Mouse (Mus musculus) liver, embryonic 16.5 days (tissue): ENCODE data around the gene Diras1. TPM values are rescaled to one million over a fixed set of nuclear protein-coding genes. Genes with fewer than 3 reads are reported as not detected.
A peak's percentile ranks its signal among the peaks of the same experiment; 100 is the strongest.

Source experiments
- ATAC-seq: fragments of 200-750 bp; cut with Nextera tagmentation; 2 replicates; pipeline ENCODE4 v1.8.0; 2017; ENCODE audit warnings: low read depth, mild to moderate bottlenecking, moderate number of reproducible peaks, moderate library complexity
- H3K27ac ChIP-seq: fragments of 300-500 bp; sonication (generic); 2 replicates; pipeline ENCODE4 v1.5.1; 2014; ENCODE audit warnings: mild to moderate bottlenecking, low read length
- H3K27me3 ChIP-seq: fragments of 300-500 bp; sonication (generic); 2 replicates; pipeline ENCODE4 v1.6.1; 2014; ENCODE audit warnings: low read depth, low read length, mixed read lengths; ENCODE audit not compliant: control insufficient read depth, insufficient read depth
- H3K36me3 ChIP-seq: fragments of 300-500 bp; sonication (generic); 2 replicates; pipeline ENCODE4 v1.6.1; 2014; ENCODE audit warnings: mild to moderate bottlenecking; ENCODE audit not compliant: control insufficient read depth, insufficient read depth
- H3K4me1 ChIP-seq: fragments of 300-500 bp; sonication (generic); 2 replicates; pipeline ENCODE4 v1.6.1; 2014; ENCODE audit warnings: low read depth, low read length, mixed read lengths; ENCODE audit not compliant: control insufficient read depth
- H3K4me2 ChIP-seq: fragments of 300-500 bp; sonication (generic); 2 replicates; pipeline ENCODE4 v1.6.1; 2014; ENCODE audit warnings: low read depth, low read length, mixed read lengths
- H3K4me3 ChIP-seq: fragments of 300-500 bp; sonication (generic); 2 replicates; pipeline ENCODE4 v1.5.1; 2014; ENCODE audit warnings: low read depth, mild to moderate bottlenecking, low read length
- H3K9ac ChIP-seq: fragments of 300-500 bp; sonication (generic); 2 replicates; pipeline ENCODE4 v1.6.1; 2014; ENCODE audit warnings: low read depth, low read length
- H3K9me3 ChIP-seq: fragments of 300-500 bp; sonication (generic); replicated peaks from 2 replicates; pipeline ENCODE4 v1.6.1; 2016; ENCODE audit warnings: low read length; ENCODE audit not compliant: control insufficient read depth
- WGBS: fragments of 180-500 bp; shearing (Covaris S2); extraction: QIAGEN DNeasy Blood & Tissue Kit; methylation state at CpG from one replicate; pipeline ENCODE4 v1.1.7; 2014; ENCODE audit not compliant: insufficient replicate concordance; 5-methylcytosine and 5-hydroxymethylcytosine counted together
- polyA plus RNA-seq: library from polyadenylated mRNA; unstranded; fragments of >200 nt; fragmentation: Nextera tagmentation; extraction: Ambion mirVana; gene quantifications from 2 replicates; pipeline ENCODE4 v1.2.1, GENCODE M21; 2015

Diras1 gene
- polyA plus RNA-seq, 1 experiment from 2014 or later = not detected

GRCm38 (mm10) chr10:81010851-81011250 is 14.6 kb downstream of the Diras1 start:
- H3K4me2 ChIP-seq = no peak overlapping the region
- no peaks in the 10 kb centered on the region for H3K36me3 ChIP-seq
- peaks cover 9% of the 10 kb centered on the region for H3K4me1 ChIP-seq
- H3K9ac ChIP-seq = no peak overlapping the region
- no peaks in the 10 kb centered on the region for H3K9me3 ChIP-seq
- ATAC-seq = no peak
- H3K27ac ChIP-seq = no peak overlapping the region
- H3K4me3 ChIP-seq = no peak overlapping the region
- WGBS = 67% methylated on average over 6 of the region's 6 CpGs
- H3K27me3 ChIP-seq = peaks cover 2% of the 10 kb centered on the region; the same call in 1 of the 2 replicates

- peaks cover 2% of the 10 kb centered on the region; the same call in 1 of the 2 replicates for H3K27me3 ChIP-seq
- no peak overlapping the region for H3K27ac ChIP-seq
- peak; percentile 32; the same call in 1 of the 2 replicates for ATAC-seq
- no peaks in the 10 kb centered on the region for H3K36me3 ChIP-seq
- 26% methylated on average over 7 of the region's 7 CpGs for WGBS
- H3K4me3 ChIP-seq = no peak overlapping the region
- H3K9me3 ChIP-seq = no peaks in the 10 kb centered on the region
- no peak overlapping the region for H3K4me2 ChIP-seq
- H3K4me1 ChIP-seq = no peaks in the 10 kb centered on the region; the same call in 1 of the 2 replicates
- no peak overlapping the region for H3K9ac ChIP-seq
Measured at GRCm38 (mm10) chr10:81007240-81007639, 18.2 kb downstream of the Diras1 start.

- Histone ChIP-seq H3K27ac (no peak overlapping the region), H3K4me3 (no peak overlapping the region), H3K4me1 (no peaks in the 10 kb centered on the region; the same call in 1 of the 2 replicates), H3K27me3 (no peaks in the 10 kb centered on the region), H3K36me3 (no peaks in the 10 kb centered on the region), H3K9ac (no peak overlapping the region), H3K9me3 (no peaks in the 10 kb centered on the region), H3K4me2 (no peak overlapping the region)
- 77% methylated on average over 7 of the region's 7 CpGs for WGBS
- ATAC-seq = no peak
Measured at GRCm38 (mm10) chr10:81006005-81006677, 19.3 kb downstream of the Diras1 start.

GRCm38 (mm10) chr10:81001161-81001560 is 24.3 kb downstream of the Diras1 start:
- Histone ChIP-seq H3K27ac (no peak overlapping the region), H3K4me1 (peaks cover 19% of the 10 kb centered on the region), H3K9ac (no peak overlapping the region), H3K4me3 (no peak overlapping the region), H3K4me2 (no peak overlapping the region), H3K9me3 (no peaks in the 10 kb centered on the region), H3K36me3 (no peaks in the 10 kb centered on the region), H3K27me3 (peaks cover 4% of the 10 kb centered on the region; the same call in 1 of the 2 replicates)
- WGBS = 60% methylated on average over 10 of the region's 10 CpGs
- no peak for ATAC-seq

- peaks cover 19% of the 10 kb centered on the region for H3K4me1 ChIP-seq
- ATAC-seq = no peak
- H3K9ac ChIP-seq = no peak overlapping the region
- H3K4me3 ChIP-seq = no peak overlapping the region
- peaks cover 4% of the 10 kb centered on the region; the same call in 1 of the 2 replicates for H3K27me3 ChIP-seq
- no peak overlapping the region; the same call in 1 of the 2 replicates for H3K4me2 ChIP-seq
- H3K9me3 ChIP-seq = no peaks in the 10 kb centered on the region
- no peak overlapping the region for H3K27ac ChIP-seq
- 29% methylated on average over 28 of the region's 28 CpGs for WGBS
- no peaks in the 10 kb centered on the region for H3K36me3 ChIP-seq
Measured at GRCm38 (mm10) chr10:81000197-81001062, 25.0 kb downstream of the Diras1 start.

GRCm38 (mm10) chr10:80999362-81000196 is 25.9 kb downstream of the Diras1 start:
- no peak overlapping the region; the same call in 1 of the 2 replicates for H3K4me2 ChIP-seq
- ATAC-seq = peak; percentile 63
- H3K27ac ChIP-seq = no peak overlapping the region
- no peak overlapping the region for H3K9ac ChIP-seq
- H3K9me3 ChIP-seq = no peaks in the 10 kb centered on the region
- no peak overlapping the region for H3K4me3 ChIP-seq
- 23% methylated on average over 37 of the region's 37 CpGs for WGBS
- H3K4me1 ChIP-seq = peaks cover 19% of the 10 kb centered on the region
- no peaks in the 10 kb centered on the region for H3K36me3 ChIP-seq
- peaks cover 4% of the 10 kb centered on the region; the same call in 1 of the 2 replicates for H3K27me3 ChIP-seq

GRCm38 (mm10) chr10:80998778-80999177 is 26.7 kb downstream of the Diras1 start:
- Histone ChIP-seq H3K4me3 (no peak overlapping the region), H3K9me3 (no peaks in the 10 kb centered on the region), H3K4me2 (no peak overlapping the region), H3K27ac (no peak overlapping the region), H3K27me3 (peaks cover 4% of the 10 kb centered on the region; the same call in 1 of the 2 replicates), H3K36me3 (no peaks in the 10 kb centered on the region), H3K4me1 (peaks cover 19% of the 10 kb centered on the region), H3K9ac (no peak overlapping the region)
- WGBS = 4% methylated on average over 12 of the region's 12 CpGs
- ATAC-seq = peak; percentile 35; the same call in 1 of the 2 replicates

GRCm38 (mm10) chr10:80998021-80998420 is 27.4 kb downstream of the Diras1 start:
- no peak for ATAC-seq
- Histone ChIP-seq H3K4me3 (no peak overlapping the region), H3K27me3 (peaks cover 4% of the 10 kb centered on the region; the same call in 1 of the 2 replicates), H3K9me3 (no peaks in the 10 kb centered on the region), H3K4me1 (peaks cover 19% of the 10 kb centered on the region), H3K36me3 (no peaks in the 10 kb centered on the region), H3K9ac (no peak overlapping the region), H3K27ac (no peak overlapping the region), H3K4me2 (no peak overlapping the region)
- 42% methylated on average over 14 of the region's 14 CpGs for WGBS
